Mouse (Mus musculus): ENCODE results near the gene Npy. TPM values are rescaled to one million over a fixed set of nuclear protein-coding genes. Genes with fewer than 3 reads are reported as not detected.

Gene Npy
- polyA plus RNA-seq, 1 experiment from 2014 or later = 0.52 TPM

GRCm38 (mm10) chr6:49856830-49857229 lies 34.3 kb downstream of the Npy start:
- Histone ChIP-seq H3K9ac (ENCODE audit: low read depth, low read length) (no peak overlapping the region), H3K4me3 (ENCODE audit: low read depth, low read length) (no peak overlapping the region), H3K36me3 (ENCODE audit: control insufficient read depth, insufficient read depth, low read length) (no peaks in the 10 kb centered on the region), H3K9me3 (replicated peaks; ENCODE audit: control insufficient read depth, low read length) (no peaks in the 10 kb centered on the region), H3K4me1 (ENCODE audit: control insufficient read depth, insufficient read depth, low read length) (no peaks in the 10 kb centered on the region), H3K4me2 (no peak overlapping the region), H3K27ac (ENCODE audit: low read depth, low read length) (no peak overlapping the region), H3K27me3 (ENCODE audit: control insufficient read depth, insufficient read depth, low read length) (no peaks in the 10 kb centered on the region)
- 69% methylated on average over 2 of the region's 2 CpGs for WGBS (ENCODE audit: insufficient replicate concordance)
- no peak for ATAC-seq (replicated peaks; ENCODE audit: insufficient number of reproducible peaks, low FRiP score, low TSS enrichment)

GRCm38 (mm10) chr6:49867571-49867970 lies 45.1 kb downstream of the Npy start:
- no peak overlapping the region for H3K4me3 ChIP-seq (ENCODE audit: low read depth, low read length)
- no peaks in the 10 kb centered on the region for H3K4me1 ChIP-seq (ENCODE audit: control insufficient read depth, insufficient read depth, low read length)
- H3K9me3 ChIP-seq (replicated peaks; ENCODE audit: control insufficient read depth, low read length) = no peaks in the 10 kb centered on the region
- no peaks in the 10 kb centered on the region for H3K27me3 ChIP-seq (ENCODE audit: control insufficient read depth, insufficient read depth, low read length)
- 57% methylated on average over 6 of the region's 6 CpGs for WGBS (ENCODE audit: insufficient replicate concordance)
- ATAC-seq (replicated peaks; ENCODE audit: insufficient number of reproducible peaks, low FRiP score, low TSS enrichment) = no peak
- H3K27ac ChIP-seq (ENCODE audit: low read depth, low read length) = no peak overlapping the region
- no peak overlapping the region for H3K9ac ChIP-seq (ENCODE audit: low read depth, low read length)
- H3K36me3 ChIP-seq (ENCODE audit: control insufficient read depth, insufficient read depth, low read length) = no peaks in the 10 kb centered on the region
- H3K4me2 ChIP-seq = no peak overlapping the region

GRCm38 (mm10) chr6:49871071-49871470 lies 48.6 kb downstream of the Npy start:
- H3K27me3 ChIP-seq (ENCODE audit: control insufficient read depth, insufficient read depth, low read length) = no peaks in the 10 kb centered on the region
- 86% methylated on average over 6 of the region's 6 CpGs for WGBS (ENCODE audit: insufficient replicate concordance)
- H3K9me3 ChIP-seq (replicated peaks; ENCODE audit: control insufficient read depth, low read length) = no peaks in the 10 kb centered on the region
- no peaks in the 10 kb centered on the region for H3K4me1 ChIP-seq (ENCODE audit: control insufficient read depth, insufficient read depth, low read length)
- H3K9ac ChIP-seq (ENCODE audit: low read depth, low read length) = no peak overlapping the region
- H3K27ac ChIP-seq (ENCODE audit: low read depth, low read length) = no peak overlapping the region
- ATAC-seq (replicated peaks; ENCODE audit: insufficient number of reproducible peaks, low FRiP score, low TSS enrichment) = no peak
- H3K4me3 ChIP-seq (ENCODE audit: low read depth, low read length) = no peak overlapping the region
- H3K4me2 ChIP-seq = no peak overlapping the region
- H3K36me3 ChIP-seq (ENCODE audit: control insufficient read depth, insufficient read depth, low read length) = no peaks in the 10 kb centered on the region

- Histone ChIP-seq H3K4me2 (no peak overlapping the region), H3K9ac (ENCODE audit: low read depth, low read length) (no peak overlapping the region), H3K36me3 (ENCODE audit: control insufficient read depth, insufficient read depth, low read length) (no peaks in the 10 kb centered on the region), H3K27ac (ENCODE audit: low read depth, low read length) (no peak overlapping the region), H3K4me3 (ENCODE audit: low read depth, low read length) (no peak overlapping the region), H3K27me3 (ENCODE audit: control insufficient read depth, insufficient read depth, low read length) (no peaks in the 10 kb centered on the region), H3K4me1 (ENCODE audit: control insufficient read depth, insufficient read depth, low read length) (no peaks in the 10 kb centered on the region), H3K9me3 (replicated peaks; ENCODE audit: control insufficient read depth, low read length) (no peaks in the 10 kb centered on the region)
- no peak for ATAC-seq (replicated peaks; ENCODE audit: insufficient number of reproducible peaks, low FRiP score, low TSS enrichment)
- 83% methylated on average over 1 of the region's 1 CpGs for WGBS (ENCODE audit: insufficient replicate concordance)
These were observed 51.0 kb downstream of the Npy start for GRCm38 (mm10) chr6:49873556-49873955.

GRCm38 (mm10) chr6:49875160-49875559 lies 52.6 kb downstream of the Npy start:
- H3K4me1 ChIP-seq (ENCODE audit: control insufficient read depth, insufficient read depth, low read length) = no peaks in the 10 kb centered on the region
- H3K27ac ChIP-seq (ENCODE audit: low read depth, low read length) = no peak overlapping the region
- H3K36me3 ChIP-seq (ENCODE audit: control insufficient read depth, insufficient read depth, low read length) = no peaks in the 10 kb centered on the region
- H3K27me3 ChIP-seq (ENCODE audit: control insufficient read depth, insufficient read depth, low read length) = no peaks in the 10 kb centered on the region
- WGBS (ENCODE audit: insufficient replicate concordance) = 77% methylated on average over 2 of the region's 2 CpGs
- no peak overlapping the region for H3K4me3 ChIP-seq (ENCODE audit: low read depth, low read length)
- H3K9me3 ChIP-seq (replicated peaks; ENCODE audit: control insufficient read depth, low read length) = no peaks in the 10 kb centered on the region
- ATAC-seq (replicated peaks; ENCODE audit: insufficient number of reproducible peaks, low FRiP score, low TSS enrichment) = no peak
- no peak overlapping the region for H3K9ac ChIP-seq (ENCODE audit: low read depth, low read length)
- H3K4me2 ChIP-seq = no peak overlapping the region

- H3K27ac ChIP-seq (ENCODE audit: low read depth, low read length) = no peak overlapping the region
- no peak overlapping the region for H3K4me3 ChIP-seq (ENCODE audit: low read depth, low read length)
- H3K4me1 ChIP-seq (ENCODE audit: control insufficient read depth, insufficient read depth, low read length) = no peaks in the 10 kb centered on the region
- H3K9ac ChIP-seq (ENCODE audit: low read depth, low read length) = no peak overlapping the region
- ATAC-seq (replicated peaks; ENCODE audit: insufficient number of reproducible peaks, low FRiP score, low TSS enrichment) = no peak
- no peaks in the 10 kb centered on the region for H3K27me3 ChIP-seq (ENCODE audit: control insufficient read depth, insufficient read depth, low read length)
- no peaks in the 10 kb centered on the region for H3K36me3 ChIP-seq (ENCODE audit: control insufficient read depth, insufficient read depth, low read length)
- H3K9me3 ChIP-seq (replicated peaks; ENCODE audit: control insufficient read depth, low read length) = no peaks in the 10 kb centered on the region
- 73% methylated on average over 6 of the region's 6 CpGs for WGBS (ENCODE audit: insufficient replicate concordance)
- no peak overlapping the region for H3K4me2 ChIP-seq
These were observed 53.3 kb downstream of the Npy start for GRCm38 (mm10) chr6:49875791-49876190.

All from heart, embryonic 11.5 days (tissue).